Mouse (Mus musculus) cortical plate, adult 2 months (tissue): ENCODE measurements around the gene Grap. TPM values are rescaled to one million over a fixed set of nuclear protein-coding genes. Genes with fewer than 3 reads are reported as not detected.

Source experiments
- H3K27ac ChIP-seq: fragments of 200-500 bp; 2 replicates; pipeline ENCODE4 v1.5.1; 2012; ENCODE audit warnings: low read length, control low read depth, inconsistent platforms; ENCODE audit not compliant: insufficient read depth
- H3K4me1 ChIP-seq: fragments of 200-500 bp; 2 replicates; pipeline ENCODE4 v1.6.1; 2011; ENCODE audit warnings: low read length; ENCODE audit not compliant: control insufficient read depth, insufficient read depth
- H3K4me3 ChIP-seq: fragments of 200-500 bp; 2 replicates; pipeline ENCODE4 v1.5.1; 2011; ENCODE audit warnings: mild to moderate bottlenecking, low read length, control low read depth; ENCODE audit not compliant: insufficient read depth
- CTCF ChIP-seq: fragments of 200-500 bp; IDR thresholded peaks from 2 replicates; pipeline ENCODE4 v1.5.1; 2011; ENCODE audit warnings: mild to moderate bottlenecking, control low read depth, low read length; ENCODE audit not compliant: insufficient read depth; ENCODE audit errors: extremely low read depth
- POLR2A ChIP-seq: fragments of 200-500 bp; IDR thresholded peaks from 2 replicates; pipeline ENCODE4 v1.6.1; 2011; ENCODE audit warnings: mild to moderate bottlenecking, low read length, control low read depth; ENCODE audit not compliant: insufficient read depth; ENCODE audit errors: extremely low read depth
- polyA plus RNA-seq: library from polyadenylated mRNA; depleted of rRNA; stranded (reverse); fragments of >200 nt; gene quantifications from 2 replicates; pipeline ENCODE4 v1.2.3, GENCODE M21; 2012

The Grap gene
- polyA plus RNA-seq, 1 experiment: 6.2 TPM

DNA sequence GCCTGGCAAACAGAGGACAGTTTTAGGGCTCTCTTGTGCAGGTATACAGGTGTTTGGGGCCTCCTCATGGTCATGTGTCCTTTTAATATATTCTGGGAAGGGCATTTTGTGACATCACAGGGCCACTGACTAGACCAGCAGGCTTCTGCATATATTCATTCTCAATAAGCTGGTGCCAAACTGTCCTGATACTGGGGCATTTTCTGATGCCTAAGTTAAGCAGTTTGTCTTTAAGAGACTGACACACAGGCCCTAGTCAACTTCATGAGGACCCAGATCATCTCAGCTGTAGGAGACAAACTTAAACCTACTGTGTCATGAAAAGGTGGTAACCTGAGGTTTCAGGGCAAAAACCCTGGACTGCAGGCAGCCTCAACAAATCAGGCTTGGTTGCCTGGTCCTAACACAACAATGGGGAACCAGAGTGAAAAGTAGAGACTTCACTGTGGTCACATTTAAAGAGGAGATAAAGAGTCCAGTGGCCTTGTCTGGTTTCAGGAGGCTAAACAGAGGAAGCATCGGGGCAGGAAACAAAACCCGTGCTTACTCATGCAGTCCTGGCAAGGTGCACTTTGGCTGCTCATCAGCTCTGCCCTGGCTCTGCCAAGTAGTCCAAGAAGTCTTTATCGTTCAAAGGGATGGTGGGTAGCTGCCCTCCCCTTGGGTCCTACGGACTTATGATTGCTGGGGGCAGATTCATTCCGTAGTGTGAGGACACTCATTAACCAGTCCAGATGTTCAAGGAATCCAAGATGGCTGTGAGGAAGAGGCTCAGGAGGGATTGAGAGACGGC, 4.9 kb upstream of the Grap start:
- no peak overlapping the region for H3K4me3 ChIP-seq
- no peak overlapping the region for H3K27ac ChIP-seq
- no peaks in the 10 kb centered on the region for H3K4me1 ChIP-seq
- TF ChIP-seq POLR2A (no peak), CTCF (no peak)

- TF ChIP-seq POLR2A: no peak
- TF ChIP-seq CTCF: no peak
- Histone ChIP-seq H3K4me1 (no peaks in the 10 kb centered on the region), H3K27ac (no peak overlapping the region), H3K4me3 (no peak overlapping the region)
These were observed 4.3 kb upstream of the Grap start for GRCm38 (mm10) chr11:61648749-61649115.

DNA sequence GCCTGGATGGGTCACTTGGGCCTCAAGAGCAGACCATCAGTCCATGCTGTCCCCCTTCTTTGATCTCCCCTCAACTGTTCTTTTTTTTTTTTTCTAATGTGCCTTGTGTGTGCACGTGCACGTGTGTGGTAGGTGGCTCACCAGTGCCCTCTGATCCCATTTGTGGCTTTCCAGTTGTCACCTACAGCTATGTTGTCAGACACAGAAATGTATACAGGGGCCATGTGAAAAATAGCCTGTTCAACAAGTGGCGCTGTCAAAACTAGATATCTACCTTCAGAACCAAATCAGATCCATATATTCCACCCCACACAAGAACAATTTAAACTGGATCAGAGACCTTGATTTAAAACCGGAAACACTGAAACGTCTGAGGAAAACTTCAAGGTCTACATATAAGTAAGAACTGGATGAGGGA, 3.9 kb upstream of the Grap start:
- H3K27ac ChIP-seq: no peak overlapping the region
- no peak overlapping the region for H3K4me3 ChIP-seq
- H3K4me1 ChIP-seq: no peaks in the 10 kb centered on the region
- TF ChIP-seq POLR2A (no peak), CTCF (no peak)

GRCm38 (mm10) chr11:61649626-61650025, 3.4 kb upstream of the Grap start:
- no peaks in the 10 kb centered on the region for H3K4me1 ChIP-seq
- no peak overlapping the region for H3K4me3 ChIP-seq
- TF ChIP-seq POLR2A (no peak), CTCF (no peak)
- no peak overlapping the region for H3K27ac ChIP-seq

- H3K4me1 ChIP-seq: no peaks in the 10 kb centered on the region
- H3K4me3 ChIP-seq: no peak overlapping the region
- H3K27ac ChIP-seq: no peak overlapping the region
- TF ChIP-seq POLR2A (no peak), CTCF (no peak)
These were observed 2.4 kb upstream of the Grap start for GRCm38 (mm10) chr11:61650470-61651265.

GRCm38 (mm10) chr11:61652216-61652615, 849 bp upstream of the Grap start:
- H3K27ac ChIP-seq: no peak overlapping the region
- H3K4me1 ChIP-seq: no peaks in the 10 kb centered on the region
- TF ChIP-seq CTCF: no peak
- no peak for TF ChIP-seq POLR2A
- no peak overlapping the region for H3K4me3 ChIP-seq

DNA sequence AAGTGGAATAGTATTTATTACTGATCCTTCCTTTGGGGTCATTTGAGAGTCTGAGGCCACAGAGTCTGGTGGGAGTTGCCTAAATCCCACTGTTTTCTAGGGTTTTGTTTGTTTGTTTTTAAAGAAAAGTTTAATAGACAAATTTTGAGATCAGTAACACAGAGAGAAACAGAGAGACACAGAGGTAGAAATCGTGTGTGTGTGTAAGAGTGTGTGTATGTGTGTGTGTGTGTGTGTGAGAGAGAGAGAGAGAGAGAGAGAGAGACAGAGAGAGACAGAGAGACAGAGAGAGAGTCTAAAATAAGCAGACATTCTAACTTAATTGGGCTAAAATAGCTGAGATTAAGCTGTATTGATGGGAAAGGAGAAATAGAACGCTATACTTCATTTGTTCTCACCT, 503 bp downstream of the Grap start:
- Histone ChIP-seq H3K4me1 (no peaks in the 10 kb centered on the region), H3K27ac (no peak overlapping the region), H3K4me3 (no peak overlapping the region)
- no peak for TF ChIP-seq POLR2A
- TF ChIP-seq CTCF: no peak

DNA sequence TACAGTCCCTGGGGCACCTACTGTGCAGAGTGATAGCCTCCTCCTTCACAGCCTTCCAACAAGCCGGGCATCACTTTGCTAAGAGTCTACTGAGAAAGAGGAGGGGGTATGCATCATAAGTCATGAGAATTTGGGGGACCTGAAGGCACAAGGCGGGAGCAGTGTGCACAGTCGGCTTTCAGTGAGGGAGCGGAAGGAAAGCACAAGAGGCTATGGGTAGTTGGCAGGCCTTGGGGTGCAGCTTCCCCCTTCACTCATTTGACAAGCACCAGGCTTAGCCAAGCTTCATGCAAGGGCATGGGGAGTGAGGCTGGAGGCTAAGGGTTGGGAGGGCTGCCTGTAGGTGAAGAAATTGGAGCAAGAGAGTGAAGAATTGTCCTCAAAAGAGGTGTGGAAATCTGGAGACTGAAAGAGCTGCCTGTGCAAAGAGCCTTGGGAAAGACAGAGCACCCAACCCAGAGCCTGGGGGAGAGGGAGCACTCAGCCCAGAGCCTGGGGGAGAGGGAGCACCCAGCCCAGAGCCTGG, 1.8 kb downstream of the Grap start:
- TF ChIP-seq CTCF: no peak
- TF ChIP-seq POLR2A: no peak
- H3K4me3 ChIP-seq: no peak overlapping the region
- H3K27ac ChIP-seq: no peak overlapping the region
- no peaks in the 10 kb centered on the region for H3K4me1 ChIP-seq

DNA sequence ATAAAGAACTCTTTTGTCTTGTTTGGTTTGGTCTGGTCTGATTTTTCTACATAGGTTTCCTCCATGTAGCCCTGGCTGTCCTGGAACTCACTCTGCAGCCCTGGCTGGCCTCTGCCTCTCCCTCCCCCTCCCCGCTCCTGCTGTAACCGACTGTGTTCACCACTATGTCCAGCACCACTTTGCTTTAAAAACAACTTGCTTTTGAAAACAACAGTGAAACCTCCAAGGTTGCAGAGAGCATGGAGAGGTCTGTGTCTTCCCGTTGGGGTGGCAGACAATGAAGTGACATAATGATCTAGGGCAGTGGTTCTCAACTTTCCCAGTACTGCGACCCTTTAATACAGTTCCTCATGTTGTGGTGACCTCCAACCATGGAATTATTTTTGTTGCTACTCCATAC, 2.6 kb downstream of the Grap start:
- no peak overlapping the region for H3K27ac ChIP-seq
- H3K4me1 ChIP-seq: no peaks in the 10 kb centered on the region
- H3K4me3 ChIP-seq: no peak overlapping the region
- no peak for TF ChIP-seq CTCF

- Histone ChIP-seq H3K4me3 (no peak overlapping the region), H3K4me1 (no peaks in the 10 kb centered on the region)
- TF ChIP-seq POLR2A: no peak
- no peak for TF ChIP-seq CTCF
These were observed 3.2 kb downstream of the Grap start for GRCm38 (mm10) chr11:61656148-61656850.

More at GRCm38 (mm10) chr11:61656148-61656850, 3.2 kb downstream of the Grap start:
- H3K27ac ChIP-seq: no peak overlapping the region
